In genomic region chr8:19714426-19714825, GRCm38 (mm10) we compare ENCODE assay signal across 14 mouse cellular contexts. TPM values are rescaled to one million over a fixed set of nuclear protein-coding genes. Genes with fewer than 3 reads are reported as not detected.
"Had no signal": no experiment of that assay in that cellular context is flagged by ENCODE, and none has a peak within 500 bp of the region (broad histone marks: within the 10 kb centered on the region; RNA-seq: fewer than 3 reads in every experiment).

No protein-coding gene starts in this region.

RNA-seq across cellular contexts. Expression of gene 4930467E23Rik, which starts 14.9 kb away (rescaled TPM):
- polyA plus RNA-seq: embryonic facial prominence, embryonic 10.5 days; embryonic facial prominence, embryonic 11.5 days; embryonic facial prominence, embryonic 12.5 days; embryonic facial prominence, embryonic 13.5 days; embryonic facial prominence, embryonic 14.5 days; erythroblast, embryonic 14.5 days; forebrain, embryonic 10.5 days; forebrain, embryonic 11.5 days; forebrain, embryonic 13.5 days; forebrain, embryonic 14.5 days; forebrain, embryonic 15.5 days; forebrain, embryonic 16.5 days; forebrain, postnatal 0 days; gonadal fat pad, adult 2 months had no signal
